Mouse (Mus musculus): Measurements from ENCODE around the gene Naaladl1.
A peak's percentile ranks its signal among the peaks of the same experiment; 100 is the strongest.

The Naaladl1 gene

DNA sequence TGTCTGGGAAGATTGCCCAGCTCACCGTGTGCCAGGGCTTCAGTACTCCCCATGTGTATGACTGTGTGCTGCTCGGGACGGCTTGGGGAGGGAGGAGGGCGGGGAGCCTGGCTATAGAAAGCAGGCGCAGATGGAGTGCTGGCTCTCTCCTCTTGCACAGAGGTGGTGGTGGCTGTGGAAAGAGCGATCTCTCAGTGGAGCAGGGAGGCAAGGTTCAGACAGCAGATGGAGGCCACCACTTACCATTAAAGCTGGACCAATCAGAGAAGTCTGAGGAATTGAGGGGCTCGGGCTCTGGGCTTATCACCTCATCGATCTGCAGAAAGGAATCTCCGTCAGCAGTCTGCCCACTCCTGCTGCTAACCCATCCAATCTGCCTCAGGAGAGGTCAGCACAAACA, 23.4 kb upstream of the Naaladl1 start, which contains the start of gene Gm28374:
TSS of gene Gm28374 (minus strand) at position 101 of the 400 bp plus-strand sequence.
- no peak for DNase-seq (ENCODE audit: low spot score in 2 of 2)

- peak; percentile 93 to 97 for DNase-seq (ENCODE audit: low spot score in 2 of 2)
Measured at GRCm38 (mm10) chr19:6084478-6085248, 20.9 kb upstream of the Naaladl1 start, which contains the start of the genes Zfpl1 and Cdca5. TSS of gene Zfpl1 (minus strand) at chr19:6084956. TSS of gene Cdca5 (plus strand) at chr19:6084983.

GRCm38 (mm10) chr19:6085417-6085879, 20.1 kb upstream of the Naaladl1 start:
- peak; percentile 63 to 83 for DNase-seq (ENCODE audit: low spot score in 2 of 2)

DNA sequence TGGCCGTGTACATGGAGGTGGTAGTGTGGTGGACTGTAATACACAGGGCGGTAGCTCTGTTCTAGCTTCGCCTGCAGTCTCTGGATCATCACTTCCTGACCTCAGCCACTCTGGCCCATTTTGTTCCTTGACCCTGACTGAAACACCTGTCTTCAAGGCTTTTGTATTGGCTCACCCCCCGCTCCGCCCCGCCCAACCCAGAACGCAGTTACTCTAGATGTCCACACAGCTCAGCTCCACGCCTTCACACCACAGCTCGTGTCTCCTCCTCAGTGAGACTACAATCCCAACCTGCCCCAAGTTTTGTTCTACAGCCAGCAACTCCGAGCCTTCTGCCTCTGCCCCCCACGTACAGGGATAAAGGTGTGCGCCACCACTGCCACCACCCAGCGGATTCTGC, 16.7 kb upstream of the Naaladl1 start:
- DNase-seq (ENCODE audit: low spot score in 2 of 2) = no peak

- DNase-seq (ENCODE audit: low spot score in 2 of 2) = no peak
Measured at GRCm38 (mm10) chr19:6094119-6094518, 11.5 kb upstream of the Naaladl1 start, which contains the start of gene AC131692.1. TSS of gene AC131692.1 (plus strand) at chr19:6094419.

DNA sequence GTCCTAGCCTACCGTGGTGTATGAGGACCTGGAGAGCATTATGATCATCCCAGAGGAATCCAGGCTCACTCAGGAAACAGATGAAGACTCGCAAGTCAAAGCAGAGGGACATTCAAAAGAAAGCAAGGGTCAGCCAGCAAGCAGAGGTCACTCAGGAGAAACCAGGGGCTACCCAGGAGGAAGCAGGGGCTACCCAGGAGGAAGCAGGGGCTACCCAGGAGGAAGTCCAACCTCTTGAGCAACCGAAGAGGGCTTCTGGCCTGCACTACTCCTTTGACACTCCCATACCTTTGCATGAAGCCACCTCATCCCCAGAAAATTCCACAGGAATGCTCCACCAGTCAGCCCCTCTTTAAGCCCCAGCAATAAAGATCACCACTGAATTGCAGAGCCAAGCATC, 7.7 kb upstream of the Naaladl1 start:
- no peak for DNase-seq (ENCODE audit: low spot score in 2 of 2)

GRCm38 (mm10) chr19:6101186-6101585, 4.4 kb upstream of the Naaladl1 start:
- no peak for DNase-seq (ENCODE audit: low spot score in 2 of 2)

DNA sequence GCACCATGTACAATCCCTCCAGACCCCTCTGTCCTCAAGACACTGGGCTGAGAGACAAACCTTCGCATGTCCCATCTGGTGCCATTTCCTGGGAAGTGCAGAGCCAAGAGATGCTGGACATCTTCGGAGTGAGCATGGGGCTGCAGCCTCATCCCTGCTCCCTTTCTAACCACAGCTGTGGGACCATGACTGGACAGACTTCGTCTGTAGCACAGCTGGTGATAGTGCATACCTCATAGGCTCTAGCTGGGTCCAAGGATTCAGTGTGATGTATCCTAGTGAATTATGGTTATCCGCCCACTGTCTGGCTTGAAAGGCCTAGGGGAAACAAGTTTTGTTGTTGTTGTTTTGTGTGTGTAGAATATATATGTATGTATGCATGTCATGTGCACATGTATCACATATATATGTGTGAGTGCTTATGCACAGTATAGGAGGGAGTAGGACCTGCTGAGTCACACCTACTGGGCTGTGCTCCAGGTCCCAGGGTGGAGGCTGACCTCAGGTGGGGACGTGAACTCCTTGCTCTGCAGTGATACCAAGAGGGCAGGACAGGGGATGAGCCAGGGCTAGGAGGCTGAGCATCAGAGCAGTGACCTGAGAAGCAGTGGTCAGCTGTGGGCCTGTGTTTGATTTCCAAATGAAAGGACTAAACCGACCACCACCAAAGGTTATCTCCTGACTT, 3.3 kb upstream of the Naaladl1 start:
- DNase-seq (ENCODE audit: low spot score in 2 of 2) = peak; percentile 78 to 86

DNA sequence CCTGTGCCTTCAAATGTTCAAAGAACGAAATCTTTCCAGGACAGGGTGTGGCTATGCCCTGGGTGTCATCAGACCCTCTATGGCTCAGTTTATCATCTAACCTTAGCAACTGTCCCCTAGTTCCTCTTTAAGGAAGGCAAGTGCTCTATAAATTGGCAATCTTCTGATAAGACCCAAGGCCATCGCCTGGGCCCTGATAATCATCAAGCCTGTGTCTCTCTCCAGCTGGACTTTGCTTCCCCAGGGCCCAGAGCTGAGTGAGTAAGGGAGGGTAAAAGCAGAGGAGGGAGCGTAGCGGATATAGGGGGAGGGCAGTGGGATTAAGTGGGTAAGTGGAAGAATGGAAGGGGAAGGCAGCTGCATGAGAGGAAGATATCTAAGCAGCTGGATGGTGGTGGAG, 1.1 kb upstream of the Naaladl1 start:
- DNase-seq (ENCODE audit: low spot score in 2 of 2) = no peak

GRCm38 (mm10) chr19:6113116-6113515, 7.5 kb downstream of the Naaladl1 start:
- no peak for DNase-seq (ENCODE audit: low spot score in 2 of 2)

DNA sequence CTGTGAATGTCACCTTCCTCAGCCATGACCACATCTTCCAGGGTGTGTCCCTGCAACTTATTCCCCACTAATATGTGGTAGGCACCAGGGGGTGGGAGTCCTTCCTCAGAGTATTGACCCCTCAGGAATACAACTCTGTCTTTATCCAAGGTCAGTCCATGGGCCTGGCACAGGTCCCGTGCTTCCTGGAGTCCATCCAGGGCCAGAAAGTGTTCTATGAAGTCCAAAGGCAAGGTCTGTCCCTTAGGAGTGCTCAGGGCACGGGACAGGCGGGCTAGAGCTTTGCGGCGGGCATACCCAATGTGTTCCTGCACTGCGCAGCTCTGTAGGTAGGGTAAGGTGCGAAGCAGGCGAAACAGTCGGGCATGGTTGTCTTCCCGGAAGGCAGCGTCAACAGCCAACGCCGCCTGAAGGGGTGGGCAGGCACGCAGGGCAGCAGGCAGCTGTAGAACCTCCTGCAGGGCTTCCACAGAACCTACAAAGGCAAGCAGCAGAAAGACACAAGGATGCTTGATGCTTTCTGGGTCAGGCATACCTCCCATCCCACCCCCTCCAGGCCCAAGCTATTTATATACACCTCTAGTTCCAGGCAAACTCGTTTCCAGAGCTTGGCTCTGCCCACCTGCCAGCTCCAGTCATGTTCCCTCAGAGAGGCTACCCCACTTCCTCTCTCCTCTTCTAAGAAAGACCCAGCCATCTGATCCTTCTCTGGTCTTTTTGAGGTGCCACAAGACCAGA, 10.7 kb downstream of the Naaladl1 start:
- DNase-seq (ENCODE audit: low spot score in 2 of 2) = peak in 1 of 2 experiments; percentile 15

- DNase-seq (ENCODE audit: low spot score in 2 of 2) = peak in 1 of 2 experiments; percentile 17
Measured at GRCm38 (mm10) chr19:6117346-6117985, 11.9 kb downstream of the Naaladl1 start.

GRCm38 (mm10) chr19:6117986-6118676, 12.5 kb downstream of the Naaladl1 start, which contains the start of gene Sac3d1:
TSS of gene Sac3d1 (minus strand) at chr19:6118650.
- peak; percentile 86 to 93 for DNase-seq (ENCODE audit: low spot score in 2 of 2)

- no peak for DNase-seq (ENCODE audit: low spot score in 2 of 2)
Measured at GRCm38 (mm10) chr19:6118677-6119185, 13.1 kb downstream of the Naaladl1 start.

DNA sequence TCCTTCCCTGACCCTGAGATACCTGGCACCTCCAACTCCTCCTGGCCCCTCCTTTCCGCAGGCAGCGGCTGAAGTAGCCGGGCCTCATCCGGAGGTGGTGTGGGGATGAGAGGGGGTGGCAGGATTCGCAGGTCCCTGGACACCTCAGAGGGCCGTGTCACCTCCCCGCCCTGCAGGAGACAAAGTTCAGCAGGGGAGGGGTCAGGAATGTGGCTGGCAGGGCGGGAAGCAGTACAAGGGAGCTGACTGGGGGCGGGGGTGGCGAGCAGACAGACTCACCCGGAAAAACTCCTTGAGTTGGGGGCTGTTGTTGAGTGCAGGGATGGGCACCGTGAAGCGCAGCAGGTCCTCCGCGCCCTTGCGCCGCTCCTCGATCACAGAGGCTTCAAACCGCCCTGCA, 16.2 kb downstream of the Naaladl1 start:
- no peak for DNase-seq (ENCODE audit: low spot score in 2 of 2)

DNA sequence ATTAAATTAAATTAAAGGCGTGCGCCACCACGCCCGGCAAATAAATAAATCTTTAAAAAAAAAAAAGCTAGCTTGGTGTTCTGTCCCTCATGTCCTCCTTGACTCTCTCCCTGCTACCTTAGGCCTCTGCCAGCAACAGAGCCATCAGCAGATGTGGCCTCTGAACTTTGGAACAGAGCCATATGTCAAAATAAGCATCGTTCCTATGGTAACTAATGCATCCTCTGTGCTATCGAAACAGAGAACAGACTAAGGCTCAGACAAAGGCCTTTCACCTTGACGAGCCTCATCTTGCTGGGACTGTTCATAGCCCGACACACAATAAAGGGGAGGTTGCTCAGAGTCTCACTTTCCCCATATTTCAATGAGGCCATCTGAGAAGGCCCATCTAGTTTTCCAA, 17.7 kb downstream of the Naaladl1 start:
- DNase-seq (ENCODE audit: low spot score in 2 of 2) = no peak

DNA sequence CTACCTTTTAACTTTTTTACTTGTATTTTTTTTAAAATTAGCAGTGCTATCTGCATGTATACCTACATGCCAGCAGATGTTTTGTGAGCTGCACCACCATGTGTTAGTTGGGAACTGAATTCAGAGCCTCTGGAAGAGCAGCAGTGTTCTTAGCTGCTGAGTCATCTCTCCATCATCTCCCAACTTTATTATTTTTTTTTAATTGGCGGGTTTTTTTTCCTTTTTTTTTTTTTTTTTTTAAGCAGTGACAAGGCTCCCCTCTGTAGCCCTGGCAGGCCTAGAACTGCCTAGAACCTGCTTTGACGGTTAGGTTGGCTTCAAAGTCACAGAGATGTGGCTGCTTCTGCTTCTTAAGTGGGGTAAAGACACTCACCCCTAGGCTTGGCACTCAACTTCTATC, 19.3 kb downstream of the Naaladl1 start:
- no peak for DNase-seq (ENCODE audit: low spot score in 2 of 2)

GRCm38 (mm10) chr19:6126289-6126688, 20.7 kb downstream of the Naaladl1 start:
- DNase-seq (ENCODE audit: low spot score in 2 of 2) = peak; percentile 77 to 83

DNA sequence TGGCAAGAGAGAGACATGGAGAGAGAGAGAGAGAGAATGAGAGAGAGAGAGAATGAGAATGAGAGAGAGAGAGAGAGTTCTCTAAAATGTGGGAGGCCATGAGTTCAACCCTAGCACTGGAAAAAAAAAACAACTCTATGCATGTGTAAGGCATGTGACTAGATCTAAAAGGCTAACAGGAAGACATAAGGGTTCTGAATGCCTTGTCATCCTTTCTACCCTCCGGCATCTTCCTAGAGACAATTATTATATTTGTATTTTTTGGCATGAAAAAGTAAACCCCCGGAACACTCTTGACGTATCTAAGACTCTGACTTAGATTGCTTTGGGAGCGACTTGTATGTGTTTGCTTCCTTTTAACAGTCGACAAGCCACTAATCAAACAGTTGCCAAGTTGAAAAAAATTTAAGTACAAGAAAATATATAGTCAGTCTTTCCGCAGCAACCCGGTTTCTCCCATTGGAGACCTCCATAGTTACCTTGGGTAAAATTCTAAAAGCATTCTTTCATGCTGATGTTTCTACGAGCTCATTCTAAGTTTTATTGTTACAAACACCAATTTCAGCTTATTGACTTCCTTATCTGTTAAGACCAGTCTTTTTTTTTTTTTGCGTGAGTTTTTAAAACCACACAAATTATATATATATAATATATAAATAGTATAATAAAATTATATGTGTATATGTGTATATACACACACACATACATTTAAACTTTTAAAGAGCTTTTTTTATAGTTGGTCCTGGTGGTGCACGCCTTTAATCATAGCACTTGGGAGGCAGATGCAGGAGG, 21.4 kb downstream of the Naaladl1 start:
- no peak for DNase-seq (ENCODE audit: low spot score in 2 of 2)
